Mouse (Mus musculus) E14TG2a.4 (cell line): Measurements from ENCODE around the gene Trank1.

Experiments
- CTCF ChIP-seq: conservative IDR thresholded peaks from 2 replicates; pipeline ENCODE4 v1.5.1; 2014; ENCODE audit warnings: low read length
- NANOG ChIP-seq: IDR thresholded peaks from 2 replicates; pipeline ENCODE4 v1.6.1; 2014; ENCODE audit warnings: borderline replicate concordance, low read length, mixed read lengths
- POU5F1 ChIP-seq: IDR thresholded peaks from 2 replicates; pipeline ENCODE4 v1.6.1; 2014; ENCODE audit warnings: low read length, borderline replicate concordance

DNA sequence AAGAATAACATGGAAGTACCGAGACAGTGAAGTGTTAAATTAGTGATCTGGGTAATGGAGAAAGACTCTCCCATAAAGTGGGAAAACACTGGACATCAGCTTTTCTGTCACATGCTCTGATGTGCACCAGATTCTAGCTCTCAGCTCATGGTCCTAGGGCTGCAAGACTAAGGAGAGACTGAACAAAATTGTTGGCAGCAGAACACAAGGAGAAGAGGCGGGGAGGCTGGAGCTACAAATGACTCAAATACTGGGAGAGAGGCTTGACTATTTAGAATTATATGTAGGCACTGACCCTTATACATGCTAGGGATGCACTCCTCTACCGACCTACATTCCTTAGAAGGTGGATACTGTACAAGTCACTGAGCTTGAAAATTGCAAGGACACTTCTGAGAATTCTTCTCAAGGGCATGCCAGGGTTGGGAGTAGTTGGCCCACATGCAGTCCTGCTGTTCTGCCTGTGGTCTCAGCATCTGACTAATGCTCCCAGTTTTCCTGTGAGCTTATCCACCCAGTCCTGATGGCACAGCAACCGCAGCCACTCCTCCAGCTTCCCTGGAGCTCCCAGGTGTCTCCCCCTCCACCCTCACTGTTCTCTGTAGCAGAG is 23.1 kb downstream of the Trank1 start:
- TF ChIP-seq CTCF, result no peak
- TF ChIP-seq NANOG, result no peak
- TF ChIP-seq POU5F1, result no peak
